Mouse (Mus musculus) duodenum, adult 2 months (tissue): ENCODE measurements around the gene Uba7. TPM values are rescaled to one million over a fixed set of nuclear protein-coding genes. Genes with fewer than 3 reads are reported as not detected.

Experiments
- polyA plus RNA-seq: library from polyadenylated mRNA; depleted of rRNA; stranded (reverse); fragments of >200 nt; gene quantifications from 2 replicates; pipeline ENCODE4 v1.2.3, GENCODE M21; 2012; ENCODE audit warnings: low replicate concordance; rRNA removed

The Uba7 gene
- 66.2 and 118 TPM in 2 replicates for polyA plus RNA-seq

DNA sequence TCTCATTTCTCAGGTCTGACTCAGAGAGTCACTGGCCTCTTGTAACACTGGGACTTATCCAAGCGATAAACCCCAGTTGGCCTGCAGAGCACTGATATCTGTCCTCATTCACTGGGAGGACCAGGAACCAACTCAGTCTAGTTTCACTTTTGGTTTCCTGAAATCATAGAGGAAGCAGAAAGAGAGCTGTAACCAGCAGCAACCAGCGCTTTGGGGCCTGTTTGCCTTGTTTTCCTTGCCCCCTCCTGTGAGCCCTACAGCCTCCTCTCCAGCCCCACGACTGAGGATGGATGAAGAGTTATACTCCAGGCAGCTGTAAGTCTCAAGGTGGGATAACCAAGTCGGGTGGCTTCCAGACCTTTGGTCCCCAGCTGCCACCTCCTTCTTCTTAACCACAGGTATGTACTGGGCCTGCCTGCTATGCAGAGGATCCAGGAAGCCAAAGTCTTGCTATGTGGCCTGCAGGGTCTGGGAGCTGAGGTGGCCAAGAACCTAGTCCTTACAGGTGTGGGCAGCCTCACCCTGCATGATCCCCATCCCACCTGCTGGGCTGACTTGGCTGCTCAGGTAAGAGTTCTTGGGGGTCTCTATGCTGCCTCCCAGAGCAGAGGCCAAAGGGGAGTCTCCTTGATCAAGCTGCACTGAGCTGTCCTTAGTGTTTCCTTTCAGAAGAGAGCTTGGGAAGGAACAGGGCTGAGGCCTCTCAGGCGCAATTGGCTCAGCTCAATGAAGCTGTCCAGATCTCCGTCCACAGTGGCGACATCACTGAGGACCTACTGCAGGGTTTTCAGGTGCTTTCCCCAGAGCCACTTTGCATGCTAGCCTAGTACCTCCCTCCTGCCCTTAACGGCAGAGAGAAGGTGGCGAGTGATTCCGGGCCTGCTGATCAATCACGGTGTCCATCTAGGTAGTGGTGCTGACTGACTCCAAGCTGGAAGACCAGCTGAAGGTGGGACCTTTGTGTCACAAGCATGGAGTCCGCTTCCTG lies at the start of gene Uba7:
TSS of gene Uba7 (plus strand) at position 107 of the 988 bp plus-strand sequence.

GRCm38 (mm10) chr9:107928169-107928568 lies 47.1 kb upstream of the Uba7 start, which contains the start of gene Actl11:
Gene Actl11, plus strand, starts transcription at chr9:107928469.

DNA sequence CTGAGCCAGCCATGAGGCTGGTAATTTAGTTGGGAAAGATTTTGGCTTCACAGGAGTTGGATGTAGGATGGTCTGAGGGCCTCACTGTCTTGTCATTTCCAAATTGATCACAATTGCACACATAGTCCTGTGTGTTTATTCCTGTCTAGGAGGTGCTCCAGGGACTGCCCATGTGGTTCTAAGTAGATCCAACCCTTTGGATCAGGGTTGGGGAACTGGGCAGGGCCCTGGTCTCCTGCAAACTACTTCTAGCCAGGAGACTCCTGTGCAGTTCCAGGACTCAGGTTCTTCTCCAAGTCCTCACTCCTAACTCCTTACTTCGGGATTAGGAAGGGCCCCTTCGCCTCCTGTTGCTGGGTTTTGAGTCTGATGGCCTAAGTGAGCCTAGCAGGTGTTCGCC lies 39.9 kb upstream of the Uba7 start, which contains the start of gene Camkv:
TSS of gene Camkv (plus strand) at position 301 of the 400 bp plus-strand sequence.

GRCm38 (mm10) chr9:107949922-107950235 lies 25.4 kb upstream of the Uba7 start, which contains the start of gene Traip:
Gene Traip, plus strand, starts transcription at chr9:107950136.

DNA sequence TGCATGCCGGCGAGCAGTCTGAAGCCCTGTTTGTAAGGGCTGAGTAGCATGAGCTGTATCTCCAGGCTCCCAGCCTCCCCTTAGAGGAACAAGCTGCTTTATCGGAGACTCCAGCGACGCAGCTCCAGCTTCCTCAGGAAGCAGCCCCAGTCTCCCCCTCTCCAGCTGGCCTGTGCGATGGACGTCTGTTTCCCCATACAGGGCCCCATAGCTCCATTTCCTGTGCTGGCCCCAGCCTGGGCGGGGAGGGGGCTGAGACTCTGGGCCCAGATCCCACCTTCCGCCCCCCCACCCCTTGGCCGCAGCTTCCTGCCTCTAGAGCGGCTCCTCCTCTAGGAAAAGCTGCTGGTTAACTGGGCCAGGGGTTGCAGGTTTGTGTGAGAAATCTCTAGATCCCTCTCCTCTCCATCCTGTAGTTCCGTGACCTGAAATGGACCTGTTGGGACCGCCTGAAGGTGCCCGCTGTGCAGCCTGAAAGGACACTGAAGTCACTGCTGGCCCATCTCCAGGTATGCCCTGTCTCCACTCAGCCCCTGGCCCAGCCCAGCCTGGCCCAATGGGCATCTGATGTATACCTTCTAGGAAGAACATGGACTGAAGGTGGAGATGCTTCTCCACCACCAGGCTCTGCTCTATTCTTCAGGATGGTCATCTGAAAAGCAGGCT lies 7.5 kb downstream of the Uba7 start, which contains the start of gene Gm20661:
TSS of gene Gm20661 (plus strand) at position 378 of the 666 bp plus-strand sequence.

GRCm38 (mm10) chr9:107985131-107986119 lies 10.1 kb downstream of the Uba7 start, which contains the start of gene Inka1:
Gene Inka1, minus strand, starts transcription at chr9:107985879.

GRCm38 (mm10) chr9:107992197-107992596 lies 16.9 kb downstream of the Uba7 start, which contains the start of gene Cdhr4:
Gene Cdhr4, plus strand, starts transcription at chr9:107992497.

GRCm38 (mm10) chr9:107996049-107996448 lies 20.7 kb downstream of the Uba7 start, which contains the start of gene Gm20662:
Gene Gm20662, plus strand, starts transcription at chr9:107996349.

GRCm38 (mm10) chr9:108001922-108002770 lies 26.8 kb downstream of the Uba7 start, which contains the start of gene Ip6k1:
Gene Ip6k1, plus strand, starts transcription at chr9:108002501.

Other genes with a start within 250 kb of the Uba7 start
- 30.5 and 42.0 TPM in 2 replicates for gene Rbm5, start 204.5 kb upstream of the Uba7 start, polyA plus RNA-seq
- gene Rbm6, start 102.3 kb upstream of the Uba7 start, polyA plus RNA-seq = 4.0 and 9.6 TPM in 2 replicates
- 76.5 and 135 TPM in 2 replicates for gene Mon1a, start 87.4 kb upstream of the Uba7 start, polyA plus RNA-seq
- 51.2 and 56.0 TPM in 2 replicates for gene Mst1r, start 68.6 kb upstream of the Uba7 start, polyA plus RNA-seq
- not detected in 2 replicates for gene Actl11, start 47.0 kb upstream of the Uba7 start, polyA plus RNA-seq
- gene Camkv, start 39.8 kb upstream of the Uba7 start, polyA plus RNA-seq = not detected in 2 replicates
- 1.8 and 4.1 TPM in 2 replicates for gene Traip, start 25.4 kb upstream of the Uba7 start, polyA plus RNA-seq
- not detected in 2 replicates for gene Gm20661, start 7.6 kb downstream of the Uba7 start, polyA plus RNA-seq
- 3.2 and 4.2 TPM in 2 replicates for gene Inka1, start 10.4 kb downstream of the Uba7 start, polyA plus RNA-seq
- 0.39 and 1.5 TPM in 2 replicates for gene Cdhr4, start 17.0 kb downstream of the Uba7 start, polyA plus RNA-seq
- gene Gm20662, start 20.8 kb downstream of the Uba7 start, polyA plus RNA-seq = 0.49 and 0.52 TPM in 2 replicates
- gene Ip6k1, start 27.0 kb downstream of the Uba7 start, polyA plus RNA-seq = 74.7 and 154 TPM in 2 replicates
- gene Gmppb, start 73.7 kb downstream of the Uba7 start, polyA plus RNA-seq = 33.3 and 55.9 TPM in 2 replicates
- 8.7 and 13.0 TPM in 2 replicates for gene Amigo3, start 77.7 kb downstream of the Uba7 start, polyA plus RNA-seq
- gene Mst1, start 104.9 kb downstream of the Uba7 start, polyA plus RNA-seq = 0.20 and 0.81 TPM in 2 replicates
- gene Rnf123, start 107.8 kb downstream of the Uba7 start, polyA plus RNA-seq = 64.7 and 87.5 TPM in 2 replicates
- gene Apeh, start 119.1 kb downstream of the Uba7 start, polyA plus RNA-seq = 154 and 221 TPM in 2 replicates
- gene Bsn, start 214.9 kb downstream of the Uba7 start, polyA plus RNA-seq = 1.1 and 2.0 TPM in 2 replicates